Mouse (Mus musculus) CH12.LX (cell line): ENCODE data around the gene Ccno. TPM values are rescaled to one million over a fixed set of nuclear protein-coding genes. Genes with fewer than 3 reads are reported as not detected.

Experiments
- DNase-seq: peaks from one replicate; pipeline ENCODE4 v3.0.0-alpha.2; 2013; ENCODE audit errors: extremely low read depth
- H3K27ac ChIP-seq: 2 replicates; pipeline ENCODE4 v1.5.1; 2012; ENCODE audit warnings: low read depth, mild to moderate bottlenecking, control low read depth, moderate library complexity; ENCODE audit not compliant: insufficient read depth
- H3K27me3 ChIP-seq: replicated peaks from 2 replicates; pipeline ENCODE3; 2012; ENCODE audit warnings: inconsistent platforms
- H3K36me3 ChIP-seq, 2 experiments: replicated peaks in 1 of 2; 2 replicates each; pipeline versions ENCODE3 to v1.6.1; 2012; ENCODE audit warnings: inconsistent platforms in 1 of 2, low read length in 1 of 2, mild to moderate bottlenecking in 1 of 2, mixed read lengths in 1 of 2, moderate library complexity in 1 of 2; ENCODE audit not compliant: control insufficient read depth in 1 of 2, insufficient read depth in 1 of 2
- H3K4me1 ChIP-seq, 2 experiments: 2 replicates each; pipeline ENCODE4 v1.6.1; 2012; ENCODE audit warnings: inconsistent platforms in 1 of 2, moderate library complexity in 1 of 2; ENCODE audit not compliant: insufficient read depth in 2 of 2, control insufficient read depth in 1 of 2
- H3K4me2 ChIP-seq: 2 replicates; pipeline ENCODE4 v1.6.1; 2012; ENCODE audit warnings: low read depth, mild to moderate bottlenecking, control low read depth; ENCODE audit not compliant: poor library complexity, insufficient read depth, severe bottlenecking
- H3K4me3 ChIP-seq, 3 experiments: fragments of 150-350 bp in 1 of 3; sonication (generic) in 1 of 3; replicated peaks in 1 of 3; 2 replicates each; pipeline versions ENCODE3 to v1.5.1; 2011 to 2012; ENCODE audit warnings: low read depth in 2 of 3, low read length in 2 of 3, mild to moderate bottlenecking in 2 of 3, moderate library complexity in 2 of 3, control low read depth in 1 of 3, improper control_type of control experiment in 1 of 3, inconsistent platforms in 1 of 3, mixed read lengths in 1 of 3; ENCODE audit not compliant: poor library complexity in 1 of 3
- H3K79me2 ChIP-seq: replicated peaks from 2 replicates; pipeline ENCODE4 v1.6.1; 2012; ENCODE audit warnings: mild to moderate bottlenecking, moderate library complexity; ENCODE audit not compliant: control insufficient read depth, poor library complexity, insufficient read depth, severe bottlenecking; ENCODE audit errors: extremely low read depth
- H3K9ac ChIP-seq: 2 replicates; pipeline ENCODE4 v1.6.1; 2012; ENCODE audit warnings: low read depth, mild to moderate bottlenecking, control low read depth, moderate library complexity; ENCODE audit not compliant: insufficient read depth
- H3K9me3 ChIP-seq: replicated peaks from 2 replicates; pipeline ENCODE3; 2012; ENCODE audit warnings: low read length, inconsistent platforms, mixed read lengths
- BHLHE40 ChIP-seq: IDR thresholded peaks from 2 replicates; pipeline ENCODE4 v1.6.1; 2011; ENCODE audit warnings: mild to moderate bottlenecking, low read depth, low read length, improper control_type of control experiment
- CHD1 ChIP-seq: IDR thresholded peaks from 2 replicates; pipeline ENCODE4 v1.6.1; 2012; ENCODE audit warnings: low read depth, low read length, improper control_type of control experiment, inconsistent platforms
- CHD2 ChIP-seq: IDR thresholded peaks from 2 replicates; pipeline ENCODE4 v1.6.1; 2011; ENCODE audit warnings: low read length, improper control_type of control experiment
- CTCF ChIP-seq, 2 experiments: IDR thresholded peaks in 1 of 2; conservative IDR thresholded peaks in 1 of 2; 2 replicates each; pipeline ENCODE4 v1.5.1; 2011 to 2012; ENCODE audit warnings: low read depth in 2 of 2, low read length in 2 of 2, improper control_type of control experiment in 1 of 2, inconsistent platforms in 1 of 2, mild to moderate bottlenecking in 1 of 2, moderate library complexity in 1 of 2
- E2F4 ChIP-seq: IDR thresholded peaks from 2 replicates; pipeline ENCODE4 v1.6.1; 2011; ENCODE audit warnings: low read depth, low read length, improper control_type of control experiment; ENCODE audit not compliant: insufficient replicate concordance
- ELF1 ChIP-seq: IDR thresholded peaks from 2 replicates; pipeline ENCODE4 v1.6.1; 2014; ENCODE audit warnings: low read depth, mild to moderate bottlenecking, inconsistent platforms, low read length, improper control_type of control experiment
- EP300 ChIP-seq: IDR thresholded peaks from 2 replicates; pipeline ENCODE4 v1.6.1; 2011; ENCODE audit warnings: low read length, improper control_type of control experiment
- ETS1 ChIP-seq: conservative IDR thresholded peaks from 2 replicates; pipeline ENCODE4 v1.6.1; 2012; ENCODE audit warnings: low read depth, mild to moderate bottlenecking, inconsistent platforms, low read length, improper control_type of control experiment, moderate library complexity
- GABPA ChIP-seq: IDR thresholded peaks from 2 replicates; pipeline ENCODE4 v1.6.1; 2012; ENCODE audit warnings: low read depth, low read length, improper control_type of control experiment, inconsistent platforms; ENCODE audit not compliant: insufficient replicate concordance
- HCFC1 ChIP-seq: IDR thresholded peaks from 2 replicates; pipeline ENCODE4 v1.6.1; 2012; ENCODE audit warnings: low read depth, mild to moderate bottlenecking, inconsistent platforms, low read length, improper control_type of control experiment
- IRF4 ChIP-seq: IDR thresholded peaks from 2 replicates; pipeline ENCODE4 v1.6.1; 2014; ENCODE audit warnings: low read depth, mild to moderate bottlenecking, inconsistent platforms, low read length, improper control_type of control experiment
- JUN ChIP-seq: IDR thresholded peaks from 2 replicates; pipeline ENCODE4 v1.6.1; 2011; ENCODE audit warnings: low read depth, mild to moderate bottlenecking, low read length, improper control_type of control experiment, moderate library complexity; ENCODE audit not compliant: insufficient read depth
- JUND ChIP-seq: conservative IDR thresholded peaks from 2 replicates; pipeline ENCODE4 v1.6.1; 2011; ENCODE audit warnings: low read depth, low read length, improper control_type of control experiment
- KAT2A ChIP-seq: IDR thresholded peaks from 2 replicates; pipeline ENCODE4 v1.6.1; 2012; ENCODE audit warnings: low read length, improper control_type of control experiment, inconsistent platforms; ENCODE audit not compliant: insufficient replicate concordance
- MAFK ChIP-seq: IDR thresholded peaks from 2 replicates; pipeline ENCODE4 v1.6.1; 2011; ENCODE audit warnings: low read length, improper control_type of control experiment; ENCODE audit not compliant: insufficient replicate concordance
- MAX ChIP-seq: IDR thresholded peaks from 2 replicates; pipeline ENCODE4 v1.6.1; 2011; ENCODE audit warnings: low read length, improper control_type of control experiment
- MAZ ChIP-seq: IDR thresholded peaks from 2 replicates; pipeline ENCODE4 v1.6.1; 2012; ENCODE audit warnings: low read depth, mild to moderate bottlenecking, inconsistent platforms, low read length, improper control_type of control experiment, moderate library complexity
- MEF2A ChIP-seq: IDR thresholded peaks from 2 replicates; pipeline ENCODE4 v1.6.1; 2014; ENCODE audit warnings: low read depth, mild to moderate bottlenecking, inconsistent platforms, low read length, improper control_type of control experiment, borderline replicate concordance
- MXI1 ChIP-seq: IDR thresholded peaks from 2 replicates; pipeline ENCODE4 v1.6.1; 2011; ENCODE audit warnings: mild to moderate bottlenecking, low read depth, low read length, improper control_type of control experiment
- MYC ChIP-seq: IDR thresholded peaks from 2 replicates; pipeline ENCODE4 v1.6.1; 2011; ENCODE audit warnings: low read depth, mild to moderate bottlenecking, improper control_type of control experiment, low read length
- NELFE ChIP-seq: IDR thresholded peaks from 2 replicates; pipeline ENCODE4 v1.6.1; 2011; ENCODE audit warnings: low read depth, low read length, improper control_type of control experiment
- NRF1 ChIP-seq: IDR thresholded peaks from 2 replicates; pipeline ENCODE4 v1.6.1; 2014; ENCODE audit warnings: low read depth, mild to moderate bottlenecking, inconsistent platforms, low read length, improper control_type of control experiment, moderate library complexity
- PAX5 ChIP-seq: IDR thresholded peaks from 2 replicates; pipeline ENCODE4 v1.6.1; 2012; ENCODE audit warnings: low read length, inconsistent platforms, mixed read lengths
- POLR2A ChIP-seq: IDR thresholded peaks from 2 replicates; pipeline ENCODE4 v1.6.1; 2011; ENCODE audit warnings: low read depth, mild to moderate bottlenecking, improper control_type of control experiment, low read length
- POLR2AphosphoS2 ChIP-seq: IDR thresholded peaks from 2 replicates; pipeline ENCODE4 v1.6.1; 2011; ENCODE audit warnings: low read depth, low read length, improper control_type of control experiment
- RAD21 ChIP-seq: IDR thresholded peaks from 2 replicates; pipeline ENCODE4 v1.6.1; 2011; ENCODE audit warnings: low read depth, mild to moderate bottlenecking, low read length, improper control_type of control experiment, moderate library complexity
- RCOR1 ChIP-seq: conservative IDR thresholded peaks from 2 replicates; pipeline ENCODE4 v1.6.1; 2012; ENCODE audit warnings: low read depth, mild to moderate bottlenecking, inconsistent platforms, low read length, improper control_type of control experiment
- SIN3A ChIP-seq: IDR thresholded peaks from 2 replicates; pipeline ENCODE4 v1.6.1; 2012; ENCODE audit warnings: low read length, improper control_type of control experiment, inconsistent platforms
- SMC3 ChIP-seq: IDR thresholded peaks from 2 replicates; pipeline ENCODE4 v1.6.1; 2011; ENCODE audit warnings: low read depth, low read length, improper control_type of control experiment
- TBP ChIP-seq: conservative IDR thresholded peaks from 2 replicates; pipeline ENCODE4 v1.6.1; 2011; ENCODE audit warnings: low read depth, low read length, improper control_type of control experiment
- TCF12 ChIP-seq: IDR thresholded peaks from 2 replicates; pipeline ENCODE4 v1.6.1; 2014; ENCODE audit warnings: low read depth, mild to moderate bottlenecking, inconsistent platforms, low read length, improper control_type of control experiment
- UBTF ChIP-seq: IDR thresholded peaks from 2 replicates; pipeline ENCODE4 v1.6.1; 2012; ENCODE audit warnings: low read depth, mild to moderate bottlenecking, inconsistent platforms, low read length, improper control_type of control experiment, moderate library complexity
- USF1 ChIP-seq: IDR thresholded peaks from 2 replicates; pipeline ENCODE4 v1.6.1; 2014; ENCODE audit warnings: low read depth, mild to moderate bottlenecking, inconsistent platforms, low read length, improper control_type of control experiment
- USF2 ChIP-seq: conservative IDR thresholded peaks from 2 replicates; pipeline ENCODE4 v1.6.1; 2011; ENCODE audit warnings: low read depth, low read length, improper control_type of control experiment
- ZC3H11A ChIP-seq: IDR thresholded peaks from 2 replicates; pipeline ENCODE4 v1.6.1; 2012; ENCODE audit warnings: low read depth, mild to moderate bottlenecking, inconsistent platforms, low read length, improper control_type of control experiment
- ZKSCAN1 ChIP-seq: IDR thresholded peaks from 2 replicates; pipeline ENCODE4 v1.6.1; 2012; ENCODE audit warnings: low read depth, inconsistent platforms, low read length, improper control_type of control experiment, borderline replicate concordance
- ZMIZ1 ChIP-seq: IDR thresholded peaks from 2 replicates; pipeline ENCODE4 v1.6.1; 2012; ENCODE audit warnings: low read depth, mild to moderate bottlenecking, inconsistent platforms, low read length, improper control_type of control experiment
- ZNF384 ChIP-seq: IDR thresholded peaks from 2 replicates; pipeline ENCODE4 v1.6.1; 2012; ENCODE audit warnings: low read depth, low read length, improper control_type of control experiment, inconsistent platforms
- dilution Hi-C: fragments of 300-500 bp; cut with MboI; formaldehyde crosslinking; loops from 2 replicates; pipeline ENCODE4 v1.14.3; 2020; ENCODE audit warnings: low sequenced_read_pairs; ENCODE audit not compliant: extremely low pct_unique_long_range_greater_than_20kb, extremely low pct_ligation_motif_present
- in situ Hi-C: fragments of 300-500 bp; cut with MboI; formaldehyde crosslinking; loops from 3 replicates; pipeline ENCODE4 v1.14.3; 2019; ENCODE audit warnings: low sequenced_read_pairs, low pct_ligation_motif_present, low pct_unique_long_range_greater_than_20kb, mixed read lengths
- polyA plus RNA-seq: library from polyadenylated mRNA; unstranded; fragments of >175 nt; gene quantifications from 2 replicates; pipeline ENCODE4 v1.2.1, GENCODE M21; 2012; ENCODE audit warnings: low read depth; ENCODE audit not compliant: insufficient read length
- total RNA-seq, 2 experiments: library from RNA; depleted of rRNA; stranded (reverse); fragments of 300-350 nt in 1 of 2; fragments of >200 nt in 1 of 2; gene quantifications; 2 replicates each; pipeline ENCODE4 v1.2.3; 2012 to 2014

Ccno gene
- total and polyA plus RNA-seq, 3 experiments = 0.16 to 0.54 (median 0.21) TPM

GRCm38 (mm10) chr13:113034950-113035421, 47.4 kb downstream of the Ccno start, which contains the start of gene Cdc20b:
Cdc20b (plus strand) TSS chr13:113035111.
- Histone ChIP-seq H3K4me2 (peak within 1 kb of the TSS; percentile 93), H3K79me2 (no peaks in the 10 kb centered on the region), H3K4me3 (peak within 1 kb of the TSS; percentile 41 to 61 (median 49)), H3K9ac (peak within 1 kb of the TSS; percentile 26), H3K27ac (no peak within 1 kb of the TSS), H3K36me3 (no peaks in the 10 kb centered on the region), H3K27me3 (peaks cover 19% of the 10 kb centered on the region), H3K4me1 (peaks cover 5 to 9% of the 10 kb centered on the region in 2 experiments; a peak in 1 of 4 replicates), H3K9me3 (no peaks in the 10 kb centered on the region)
- no peak for TF ChIP-seq ZNF384
- TF ChIP-seq UBTF = peak; percentile 24; the same call in 1 of the 2 replicates
- TF ChIP-seq NELFE = no peak
- TF ChIP-seq E2F4 = 0 out of 2 replicates have a peak, but pooled peaks have one; percentile 25
- TF ChIP-seq JUND = no peak
- TF ChIP-seq CTCF (conservative IDR thresholded peaks at IDR 0.05 in 1 of 2, IDR thresholded peaks at IDR 0.05 in 1 of 2; ENCODE audit: low read depth in 2 of 2, low read length in 2 of 2) = peak in 1 of 2 experiments; percentile 22; a peak in 2 of 4 replicates
- no peak for TF ChIP-seq TCF12
- TF ChIP-seq ZMIZ1 = no peak
- TF ChIP-seq RCOR1 = no peak
- no peak for TF ChIP-seq GABPA
- no peak for TF ChIP-seq KAT2A
- peak; percentile 6; the same call in 1 of the 2 replicates for TF ChIP-seq SMC3
- no peak for TF ChIP-seq RAD21
- TF ChIP-seq NRF1 = no peak
- TF ChIP-seq BHLHE40 = 0 out of 2 replicates have a peak, but pooled peaks have one; percentile 13
- no peak for TF ChIP-seq JUN
- 0 out of 2 replicates have a peak, but pooled peaks have one; percentile 23 for TF ChIP-seq ETS1
- TF ChIP-seq CHD1 = no peak
- no peak for TF ChIP-seq HCFC1
- no peak; the same call in 1 of the 2 replicates for TF ChIP-seq ELF1
- no peak for TF ChIP-seq MAX
- no peak for TF ChIP-seq POLR2AphosphoS2
- no peak for TF ChIP-seq POLR2A
- no peak for TF ChIP-seq ZKSCAN1
- no peak for TF ChIP-seq USF2
- TF ChIP-seq IRF4 = 0 out of 2 replicates have a peak, but pooled peaks have one; percentile 8
- TF ChIP-seq MAZ = no peak
- no peak for TF ChIP-seq CHD2
- 0 out of 2 replicates have a peak, but pooled peaks have one; percentile 19 for TF ChIP-seq MEF2A
- no peak for TF ChIP-seq SIN3A
- no peak for TF ChIP-seq USF1
- peak; percentile 46; the same call in 1 of the 2 replicates for TF ChIP-seq MXI1
- no peak for TF ChIP-seq MAFK
- TF ChIP-seq ZC3H11A = no peak
- no peak for TF ChIP-seq TBP
- no peak for TF ChIP-seq MYC
- no peak for TF ChIP-seq PAX5
- TF ChIP-seq EP300 = no peak
- no peak for DNase-seq
- in situ Hi-C loops (loop anchor here (5.0 to 25.0 kb wide), 3 partner anchors 48 to 748 kb away; partner anchors contain the start of genes Ankrd55 and Ccno), dilution Hi-C loops (no loop called here)
